Mouse (Mus musculus) kidney, adult 2 months (tissue): ENCODE measurements around the gene Krtap5-4.

ENCODE experiments used
- CTCF ChIP-seq: fragments of 200-500 bp; conservative IDR thresholded peaks from 2 replicates; pipeline ENCODE4 v1.5.1; 2011; ENCODE audit warnings: low read depth, mild to moderate bottlenecking, control low read depth, low read length, moderate library complexity, mixed read lengths; ENCODE audit not compliant: insufficient read depth, insufficient read length
- POLR2A ChIP-seq: fragments of 200-500 bp; IDR thresholded peaks from one replicate; pipeline ENCODE4 v1.6.1; 2011; ENCODE audit warnings: low read depth, low read length, control low read depth

DNA sequence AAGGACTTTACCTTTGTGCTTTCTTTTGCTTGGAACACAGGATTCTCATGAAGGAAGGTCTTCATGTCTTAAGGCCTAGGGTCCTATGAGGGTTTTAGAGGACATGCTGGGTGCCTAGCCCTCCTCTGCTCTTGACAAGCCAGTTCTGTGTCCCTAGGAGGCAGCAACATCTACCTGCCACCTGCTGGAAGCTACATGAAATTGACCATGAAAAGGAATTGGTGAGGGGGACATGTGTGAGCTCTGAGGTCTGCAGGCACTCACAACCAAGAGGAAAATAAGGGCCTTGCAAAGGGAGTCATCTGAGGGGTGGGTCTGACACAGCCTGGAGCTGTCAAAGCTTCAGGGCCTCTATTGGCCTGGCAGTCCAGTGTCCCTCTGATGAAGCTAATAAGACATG, 7.9 kb upstream of the Krtap5-4 start:
- TF ChIP-seq POLR2A, result no peak
- TF ChIP-seq CTCF, result no peak
